Mouse (Mus musculus): Measurements from ENCODE around the gene Iqcf1. TPM values are rescaled to one million over a fixed set of nuclear protein-coding genes. Genes with fewer than 3 reads are reported as not detected.

The Iqcf1 gene
- polyA plus RNA-seq, 1 experiment from 2014 or later = not detected

Other genes with a start within 250 kb of the Iqcf1 start
- 15.4 and 16.4 TPM in 2 replicates for gene Poc1a, start 218.9 kb upstream of the Iqcf1 start, polyA plus RNA-seq (2016; fragmentation: Nextera tagmentation; extraction: Ambion mirVana)
- 25.5 and 26.9 TPM in 2 replicates for gene Dusp7, start 131.3 kb upstream of the Iqcf1 start, polyA plus RNA-seq (2016; fragmentation: Nextera tagmentation; extraction: Ambion mirVana)
- 629 and 723 TPM in 2 replicates for gene Rpl29, start 70.5 kb upstream of the Iqcf1 start, polyA plus RNA-seq (2016; fragmentation: Nextera tagmentation; extraction: Ambion mirVana)
- 29.0 and 30.7 TPM in 2 replicates for gene Acy1, start 61.6 kb upstream of the Iqcf1 start, polyA plus RNA-seq (2016; fragmentation: Nextera tagmentation; extraction: Ambion mirVana)
- gene Abhd14b, start 52.5 kb upstream of the Iqcf1 start, polyA plus RNA-seq (2016; fragmentation: Nextera tagmentation; extraction: Ambion mirVana) = 7.6 and 8.5 TPM in 2 replicates
- 37.5 and 39.7 TPM in 2 replicates for gene Abhd14a, start 52.3 kb upstream of the Iqcf1 start, polyA plus RNA-seq (2016; fragmentation: Nextera tagmentation; extraction: Ambion mirVana)
- gene Pcbp4, start 46.7 kb upstream of the Iqcf1 start, polyA plus RNA-seq (2016; fragmentation: Nextera tagmentation; extraction: Ambion mirVana) = 308 and 309 TPM in 2 replicates
- gene Gpr62, start 34.0 kb upstream of the Iqcf1 start, polyA plus RNA-seq (2016; fragmentation: Nextera tagmentation; extraction: Ambion mirVana) = 0.41 and 0.68 TPM in 2 replicates
- 42.7 and 52.2 TPM in 2 replicates for gene Rrp9, start 24.0 kb upstream of the Iqcf1 start, polyA plus RNA-seq (2016; fragmentation: Nextera tagmentation; extraction: Ambion mirVana)
- gene Parp3, start 23.0 kb upstream of the Iqcf1 start, polyA plus RNA-seq (2016; fragmentation: Nextera tagmentation; extraction: Ambion mirVana) = 1.6 and 2.1 TPM in 2 replicates
- gene Iqcf5, start 14.6 kb downstream of the Iqcf1 start, polyA plus RNA-seq (2016; fragmentation: Nextera tagmentation; extraction: Ambion mirVana) = not detected in 2 replicates
- not detected in 2 replicates for gene Iqcf3, start 61.7 kb downstream of the Iqcf1 start, polyA plus RNA-seq (2016; fragmentation: Nextera tagmentation; extraction: Ambion mirVana)
- gene Iqcf4, start 71.0 kb downstream of the Iqcf1 start, polyA plus RNA-seq (2016; fragmentation: Nextera tagmentation; extraction: Ambion mirVana) = not detected in 2 replicates
- not detected in 2 replicates for gene Iqcf6, start 126.6 kb downstream of the Iqcf1 start, polyA plus RNA-seq (2016; fragmentation: Nextera tagmentation; extraction: Ambion mirVana)
- gene Grm2, start 156.1 kb downstream of the Iqcf1 start, polyA plus RNA-seq (2016; fragmentation: Nextera tagmentation; extraction: Ambion mirVana) = 4.4 and 4.7 TPM in 2 replicates
- gene Tex264, start 186.0 kb downstream of the Iqcf1 start, polyA plus RNA-seq (2016; fragmentation: Nextera tagmentation; extraction: Ambion mirVana) = 40.7 and 41.0 TPM in 2 replicates

Measured in hindbrain, embryonic 12.5 days (tissue).